Mouse (Mus musculus) liver, adult 2 months (tissue): ENCODE results near the gene Olfr10. TPM values are rescaled to one million over a fixed set of nuclear protein-coding genes. Genes with fewer than 3 reads are reported as not detected.
"Not testable (repeated sequence)": the region's sequence is repeated elsewhere in the genome, so short reads cannot be mapped to it uniquely, and the experiment has no call there.

Source experiments
- DNase-seq: peaks from one replicate; pipeline ENCODE4 v3.0.0-alpha.2; 2011; ENCODE audit warnings: low read depth, low spot score; ENCODE audit errors: extremely low read depth
- H3K27ac ChIP-seq: fragments of 200-500 bp; replicated peaks from 2 replicates; pipeline ENCODE4 v1.5.1; 2012; ENCODE audit warnings: low read depth, mild to moderate bottlenecking, control low read depth, inconsistent platforms, low read length; ENCODE audit not compliant: insufficient read depth
- H3K27me3 ChIP-seq: fragments of 200-500 bp; 2 replicates; pipeline ENCODE4 v1.6.1; 2012; ENCODE audit warnings: mild to moderate bottlenecking, moderate library complexity, low read length, inconsistent platforms; ENCODE audit not compliant: control insufficient read depth, insufficient read depth
- H3K36me3 ChIP-seq: fragments of 200-500 bp; 2 replicates; pipeline ENCODE4 v1.6.1; 2012; ENCODE audit warnings: low read length, inconsistent platforms; ENCODE audit not compliant: control insufficient read depth, insufficient read depth
- H3K4me1 ChIP-seq: fragments of 200-500 bp; 2 replicates; pipeline ENCODE4 v1.6.1; 2011; ENCODE audit warnings: low read length; ENCODE audit not compliant: control insufficient read depth, insufficient read depth
- H3K4me3 ChIP-seq: fragments of 200-500 bp; 2 replicates; pipeline ENCODE4 v1.5.1; 2011; ENCODE audit warnings: low read depth, mild to moderate bottlenecking, control low read depth, low read length, moderate library complexity; ENCODE audit not compliant: insufficient read depth
- H3K79me2 ChIP-seq: fragments of 200-500 bp; 2 replicates; pipeline ENCODE4 v1.6.1; 2012; ENCODE audit warnings: inconsistent platforms, mild to moderate bottlenecking, low read length, moderate library complexity; ENCODE audit not compliant: control insufficient read depth, insufficient read depth
- H3K9ac ChIP-seq: fragments of 200-500 bp; 2 replicates; pipeline ENCODE4 v1.6.1; 2012; ENCODE audit warnings: low read depth, mild to moderate bottlenecking, control low read depth, inconsistent platforms, low read length
- CTCF ChIP-seq: fragments of 200-500 bp; IDR thresholded peaks from 2 replicates; pipeline ENCODE4 v1.5.1; 2011; ENCODE audit warnings: low read depth, low read length, control low read depth
- POLR2A ChIP-seq: fragments of 200-500 bp; IDR thresholded peaks from 2 replicates; pipeline ENCODE4 v1.6.1; 2011; ENCODE audit warnings: low read length, control low read depth; ENCODE audit not compliant: insufficient read depth; ENCODE audit errors: extremely low read depth
- WGBS: fragments of 180-500 bp; shearing (Covaris S2); methylation state at CpG from one replicate; pipeline ENCODE4 v1.1.7; 2018; 5-methylcytosine and 5-hydroxymethylcytosine counted together
- polyA plus RNA-seq: library from polyadenylated mRNA; depleted of rRNA; stranded (reverse); fragments of >200 nt; gene quantifications from 2 replicates; pipeline ENCODE4 v1.2.3, GENCODE M21; 2012
- total RNA-seq: library from RNA; depleted of rRNA; stranded (reverse); fragments of >200 nt; gene quantifications from 2 replicates; pipeline ENCODE4 v1.2.3, GENCODE M21; 2014

Gene Olfr10
- total and polyA plus RNA-seq, 2 experiments = not detected

GRCm38 (mm10) chr11:49287251-49287650 lies 17.3 kb upstream of the Olfr10 start:
- Histone ChIP-seq H3K4me1 (no peaks in the 10 kb centered on the region), H3K79me2 (no peaks in the 10 kb centered on the region), H3K27ac (no peak overlapping the region), H3K9ac (no peak overlapping the region), H3K36me3 (no peaks in the 10 kb centered on the region), H3K4me3 (no peak overlapping the region), H3K27me3 (no peaks in the 10 kb centered on the region)
- TF ChIP-seq POLR2A = no peak
- no peak for TF ChIP-seq CTCF
- DNase-seq = no peak
- 79% methylated on average over 2 of the region's 2 CpGs for WGBS

GRCm38 (mm10) chr11:49292777-49293176 lies 11.8 kb upstream of the Olfr10 start:
- Histone ChIP-seq H3K36me3 (no peaks in the 10 kb centered on the region), H3K79me2 (no peaks in the 10 kb centered on the region), H3K9ac (no peak overlapping the region), H3K4me1 (no peaks in the 10 kb centered on the region), H3K27ac (no peak overlapping the region), H3K4me3 (no peak overlapping the region), H3K27me3 (no peaks in the 10 kb centered on the region)
- WGBS = 91% methylated on average over 3 of the region's 3 CpGs
- no peak for DNase-seq
- TF ChIP-seq POLR2A (no peak), CTCF (no peak)

GRCm38 (mm10) chr11:49308547-49308946 lies 4.0 kb downstream of the Olfr10 start:
- DNase-seq, H3K9ac ChIP-seq, H3K36me3 ChIP-seq, H3K79me2 ChIP-seq, H3K27ac ChIP-seq, H3K27me3 ChIP-seq, H3K4me1 ChIP-seq, H3K4me3 ChIP-seq: not testable (repeated sequence)
- 73% methylated on average over 5 of the region's 5 CpGs for WGBS

GRCm38 (mm10) chr11:49322442-49322841 lies 17.9 kb downstream of the Olfr10 start, which contains the start of gene Olfr1391:
TSS of gene Olfr1391 (plus strand) at chr11:49322742.
- H3K4me3 ChIP-seq = no peak within 1 kb of the TSS
- WGBS = 73% methylated on average over 2 of the region's 2 CpGs
- no peaks in the 10 kb centered on the region for H3K36me3 ChIP-seq
- H3K9ac ChIP-seq = no peak within 1 kb of the TSS
- H3K27ac ChIP-seq = no peak within 1 kb of the TSS
- no peaks in the 10 kb centered on the region; the same call in 1 of the 2 replicates for H3K27me3 ChIP-seq
- no peaks in the 10 kb centered on the region for H3K79me2 ChIP-seq
- H3K4me1 ChIP-seq = no peaks in the 10 kb centered on the region
- TF ChIP-seq POLR2A (no peak), CTCF (no peak)
- DNase-seq = no peak

GRCm38 (mm10) chr11:49326726-49327125 lies 22.2 kb downstream of the Olfr10 start:
- DNase-seq = no peak
- Histone ChIP-seq H3K4me3 (no peak overlapping the region), H3K9ac (no peak overlapping the region), H3K27ac (no peak overlapping the region), H3K79me2 (no peaks in the 10 kb centered on the region), H3K36me3 (no peaks in the 10 kb centered on the region), H3K4me1 (no peaks in the 10 kb centered on the region), H3K27me3 (no peaks in the 10 kb centered on the region; the same call in 1 of the 2 replicates)
- no peak for TF ChIP-seq CTCF
- no peak for TF ChIP-seq POLR2A
- WGBS = 77% methylated on average over 3 of the region's 3 CpGs

- Histone ChIP-seq H3K36me3 (no peaks in the 10 kb centered on the region), H3K27ac (no peak overlapping the region), H3K79me2 (no peaks in the 10 kb centered on the region), H3K27me3 (no peaks in the 10 kb centered on the region), H3K4me1 (no peaks in the 10 kb centered on the region), H3K4me3 (no peak overlapping the region), H3K9ac (no peak overlapping the region)
- 59% methylated on average over 1 of the region's 1 CpGs for WGBS
- no peak for DNase-seq
- no peak for TF ChIP-seq CTCF
- no peak for TF ChIP-seq POLR2A
These were observed 25.1 kb downstream of the Olfr10 start for GRCm38 (mm10) chr11:49329686-49330085.
